Mouse (Mus musculus) midbrain, embryonic 15.5 days (tissue): Measurements from ENCODE around the gene Clp1. TPM values are rescaled to one million over a fixed set of nuclear protein-coding genes. Genes with fewer than 3 reads are reported as not detected.

Source experiments
- ATAC-seq: fragments of 200-750 bp; cut with Nextera tagmentation; replicated peaks from 2 replicates; pipeline ENCODE4 v1.8.0; 2017; ENCODE audit warnings: moderate TSS enrichment
- H3K27ac ChIP-seq: fragments of 300-500 bp; sonication (generic); 2 replicates; pipeline ENCODE4 v1.5.1; 2015; ENCODE audit warnings: mild to moderate bottlenecking, inconsistent platforms
- H3K27me3 ChIP-seq: fragments of 300-500 bp; sonication (generic); replicated peaks from 2 replicates; pipeline ENCODE4 v1.6.1; 2015; ENCODE audit warnings: inconsistent platforms
- H3K36me3 ChIP-seq: fragments of 300-500 bp; sonication (generic); replicated peaks from 2 replicates; pipeline ENCODE4 v1.6.1; 2015; ENCODE audit warnings: inconsistent platforms
- H3K4me1 ChIP-seq: fragments of 300-500 bp; sonication (generic); 2 replicates; pipeline ENCODE4 v1.6.1; 2015; ENCODE audit warnings: inconsistent platforms
- H3K4me2 ChIP-seq: fragments of 300-500 bp; sonication (generic); 2 replicates; pipeline ENCODE4 v1.6.1; 2015; ENCODE audit warnings: inconsistent platforms, mild to moderate bottlenecking, moderate library complexity
- H3K4me3 ChIP-seq: fragments of 300-500 bp; sonication (generic); 2 replicates; pipeline ENCODE4 v1.5.1; 2015; ENCODE audit warnings: mild to moderate bottlenecking, inconsistent platforms
- H3K9ac ChIP-seq: fragments of 300-500 bp; sonication (generic); 2 replicates; pipeline ENCODE4 v1.6.1; 2015; ENCODE audit warnings: mild to moderate bottlenecking, inconsistent platforms
- H3K9me3 ChIP-seq: fragments of 300-500 bp; sonication (generic); 2 replicates; pipeline ENCODE4 v1.6.1; 2016; ENCODE audit warnings: inconsistent platforms
- WGBS: fragments of 180-500 bp; shearing (Covaris S2); methylation state at CpG from one replicate; pipeline ENCODE4 v1.1.7; 2015; ENCODE audit warnings: mixed read lengths; 5-methylcytosine and 5-hydroxymethylcytosine counted together
- polyA plus RNA-seq: library from polyadenylated mRNA; unstranded; fragments of >200 nt; fragmentation: Nextera tagmentation; extraction: Ambion mirVana; gene quantifications from 2 replicates; pipeline ENCODE4 v1.2.1, GENCODE M21; 2015

The Clp1 gene
- polyA plus RNA-seq, result 24.4 and 25.2 TPM in 2 replicates

GRCm38 (mm10) chr2:84727172-84727858 is at the start of gene Clp1:
TSS of gene Clp1 (minus strand) at chr2:84727350.
- Histone ChIP-seq H3K27me3 (no peaks in the 10 kb centered on the region), H3K9ac (peak within 1 kb of the TSS; percentile 57), H3K4me2 (peak within 1 kb of the TSS; percentile 72), H3K27ac (peak within 1 kb of the TSS; percentile 87), H3K4me3 (peak within 1 kb of the TSS; percentile 58), H3K4me1 (peaks cover 29% of the 10 kb centered on the region), H3K9me3 (no peaks in the 10 kb centered on the region), H3K36me3 (peaks cover 10% of the 10 kb centered on the region; the same call in 1 of the 2 replicates)
- ATAC-seq, result peak; percentile 97
- WGBS, result under 1% methylated on average over 39 of the region's 39 CpGs

GRCm38 (mm10) chr2:84775665-84776064 is 48.5 kb upstream of the Clp1 start:
- ATAC-seq, result no peak
- Histone ChIP-seq H3K9ac (no peak overlapping the region), H3K27me3 (no peaks in the 10 kb centered on the region), H3K4me1 (peaks cover 11% of the 10 kb centered on the region), H3K4me3 (no peak overlapping the region), H3K27ac (no peak overlapping the region), H3K9me3 (no peaks in the 10 kb centered on the region), H3K36me3 (no peaks in the 10 kb centered on the region), H3K4me2 (no peak overlapping the region)
- 85% methylated on average over 6 of the region's 6 CpGs for WGBS

DNA sequence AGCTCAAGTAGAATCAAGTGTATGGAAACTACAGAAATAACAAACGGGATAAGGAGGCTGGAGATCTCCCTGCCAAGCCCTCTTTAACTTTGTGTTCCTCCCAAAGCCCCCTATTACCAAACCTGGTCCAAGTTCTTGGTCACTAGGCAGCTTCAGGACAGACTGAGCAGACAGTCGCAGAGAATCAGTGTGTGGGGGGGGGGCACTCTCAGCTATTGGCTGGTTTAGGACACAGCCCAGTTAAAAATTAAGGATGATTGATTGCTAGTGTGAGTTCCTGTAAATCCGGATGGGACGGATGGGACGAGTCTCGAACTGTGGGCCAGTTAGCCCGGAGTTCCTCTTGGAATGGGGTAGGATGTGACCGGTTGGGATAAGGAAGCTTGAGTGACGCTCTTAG is 48.1 kb upstream of the Clp1 start, which contains the start of gene Serping1:
Gene Serping1 (minus strand): TSS at position 204 of the 400 bp plus-strand sequence.
- Histone ChIP-seq H3K36me3 (no peaks in the 10 kb centered on the region), H3K4me1 (peaks cover 11% of the 10 kb centered on the region), H3K9me3 (no peaks in the 10 kb centered on the region), H3K9ac (peak within 1 kb of the TSS; percentile 34; the same call in 1 of the 2 replicates), H3K27ac (peak within 1 kb of the TSS; percentile 71), H3K4me2 (peak within 1 kb of the TSS; percentile 62), H3K4me3 (peak within 1 kb of the TSS; percentile 28), H3K27me3 (no peaks in the 10 kb centered on the region)
- no peak for ATAC-seq
- 67% methylated on average over 9 of the region's 9 CpGs for WGBS

- Histone ChIP-seq H3K27me3 (no peaks in the 10 kb centered on the region), H3K9me3 (no peaks in the 10 kb centered on the region), H3K4me3 (peak overlapping the region; percentile 28), H3K27ac (peak overlapping the region; percentile 71), H3K4me1 (peaks cover 11% of the 10 kb centered on the region), H3K36me3 (no peaks in the 10 kb centered on the region), H3K4me2 (peak overlapping the region; percentile 62), H3K9ac (peak overlapping the region; percentile 34; the same call in 1 of the 2 replicates)
- 1% methylated on average over 15 of the region's 15 CpGs for WGBS
- ATAC-seq, result peak; percentile 81
Measured at GRCm38 (mm10) chr2:84774751-84775150, 47.6 kb upstream of the Clp1 start.

DNA sequence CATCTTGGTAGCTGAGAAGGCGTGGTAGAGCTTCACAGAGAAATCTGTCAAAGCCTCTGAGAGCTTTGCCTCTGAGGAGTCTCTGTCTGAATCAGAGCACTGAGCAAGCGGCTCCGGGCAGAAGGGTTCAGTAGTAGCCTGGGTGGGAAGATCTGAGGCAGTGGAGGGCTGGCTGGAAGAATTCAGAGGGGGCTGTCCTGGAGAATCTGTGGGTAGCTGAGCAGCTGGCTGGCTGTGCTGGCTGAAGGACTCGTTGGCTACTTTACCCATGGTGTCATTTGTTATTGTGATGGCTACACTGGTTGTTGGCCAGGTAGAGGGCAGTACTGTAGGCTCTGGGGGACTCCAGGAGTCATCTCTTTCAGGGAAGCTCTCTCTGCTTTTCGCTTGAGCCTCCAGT is 46.0 kb upstream of the Clp1 start:
- ATAC-seq, result no peak

GRCm38 (mm10) chr2:84772454-84772853 is 45.3 kb upstream of the Clp1 start:
- ATAC-seq, result no peak
- Histone ChIP-seq H3K9me3 (no peaks in the 10 kb centered on the region), H3K36me3 (no peaks in the 10 kb centered on the region), H3K4me1 (peaks cover 8% of the 10 kb centered on the region), H3K4me3 (no peak overlapping the region), H3K27me3 (no peaks in the 10 kb centered on the region), H3K4me2 (no peak overlapping the region), H3K9ac (no peak overlapping the region), H3K27ac (no peak overlapping the region)
- 85% methylated on average over 4 of the region's 4 CpGs for WGBS

More for the DNA sequence above, 46.0 kb upstream of the Clp1 start:
- Histone ChIP-seq H3K27ac (no peak overlapping the region), H3K27me3 (no peaks in the 10 kb centered on the region), H3K4me2 (no peak overlapping the region), H3K4me3 (no peak overlapping the region), H3K9ac (no peak overlapping the region), H3K36me3 (no peaks in the 10 kb centered on the region), H3K4me1 (peaks cover 11% of the 10 kb centered on the region), H3K9me3 (no peaks in the 10 kb centered on the region)
- WGBS, result 83% methylated on average over 5 of the region's 5 CpGs

GRCm38 (mm10) chr2:84770501-84770900 is 43.4 kb upstream of the Clp1 start:
- ATAC-seq, result no peak
- no peak overlapping the region for H3K27ac ChIP-seq
- H3K9ac ChIP-seq, result no peak overlapping the region
- H3K4me3 ChIP-seq, result no peak overlapping the region
- 83% methylated on average over 6 of the region's 6 CpGs for WGBS
- no peaks in the 10 kb centered on the region for H3K27me3 ChIP-seq
- no peaks in the 10 kb centered on the region for H3K36me3 ChIP-seq
- no peaks in the 10 kb centered on the region for H3K9me3 ChIP-seq
- H3K4me2 ChIP-seq, result no peak overlapping the region
- peaks cover 8% of the 10 kb centered on the region for H3K4me1 ChIP-seq

DNA sequence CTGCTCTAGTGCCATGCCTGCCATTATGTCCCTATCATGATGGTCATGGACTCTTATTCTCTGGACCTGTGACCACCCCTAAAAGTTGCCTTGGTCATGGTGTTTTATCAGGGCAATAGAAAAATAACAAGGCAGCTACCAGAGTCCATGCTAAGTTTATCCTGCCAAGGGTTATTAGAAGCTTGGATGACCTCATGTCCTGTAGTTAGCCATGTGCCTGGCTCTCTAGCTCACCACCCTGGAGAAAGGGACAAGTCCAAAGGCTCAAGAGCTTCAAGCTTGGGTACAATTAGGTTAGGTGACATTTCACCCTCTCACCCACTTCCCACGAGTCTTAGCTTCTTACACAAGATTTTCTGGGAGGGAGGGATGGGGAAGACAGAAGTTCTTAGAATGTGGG is 35.7 kb upstream of the Clp1 start:
- ATAC-seq, result no peak
- Histone ChIP-seq H3K27me3 (no peaks in the 10 kb centered on the region), H3K9me3 (no peaks in the 10 kb centered on the region), H3K27ac (no peak overlapping the region), H3K9ac (no peak overlapping the region), H3K36me3 (no peaks in the 10 kb centered on the region), H3K4me3 (no peak overlapping the region), H3K4me1 (no peaks in the 10 kb centered on the region), H3K4me2 (no peak overlapping the region)
- WGBS, result 65% methylated on average over 1 of the region's 1 CpGs

DNA sequence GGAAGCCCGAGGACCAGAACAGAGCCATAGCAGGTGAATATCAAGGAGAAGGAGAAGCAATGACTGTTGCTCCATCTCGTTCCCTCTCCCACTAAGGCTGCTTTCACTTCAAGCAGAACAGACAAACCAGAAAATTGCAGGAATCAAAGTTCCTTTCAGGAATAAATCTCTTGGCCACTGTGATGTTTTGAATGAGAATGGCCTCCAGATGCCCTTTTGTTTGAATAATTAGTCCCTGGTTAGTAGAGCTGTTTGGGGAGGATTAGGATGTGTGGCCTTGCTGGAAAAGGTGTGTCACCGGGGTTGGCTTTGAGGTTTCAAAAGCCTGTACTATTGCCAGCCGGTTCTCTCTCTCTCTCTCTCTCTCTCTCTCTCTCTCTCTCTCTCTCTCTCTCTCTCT is 35.1 kb upstream of the Clp1 start:
- no peaks in the 10 kb centered on the region for H3K27me3 ChIP-seq
- no peaks in the 10 kb centered on the region for H3K9me3 ChIP-seq
- 40% methylated on average over 4 of the region's 4 CpGs for WGBS
- ATAC-seq, result no peak
- H3K4me1 ChIP-seq, result no peaks in the 10 kb centered on the region
- H3K27ac ChIP-seq, result no peak overlapping the region
- no peak overlapping the region for H3K4me3 ChIP-seq
- no peak overlapping the region for H3K4me2 ChIP-seq
- no peaks in the 10 kb centered on the region for H3K36me3 ChIP-seq
- H3K9ac ChIP-seq, result no peak overlapping the region

DNA sequence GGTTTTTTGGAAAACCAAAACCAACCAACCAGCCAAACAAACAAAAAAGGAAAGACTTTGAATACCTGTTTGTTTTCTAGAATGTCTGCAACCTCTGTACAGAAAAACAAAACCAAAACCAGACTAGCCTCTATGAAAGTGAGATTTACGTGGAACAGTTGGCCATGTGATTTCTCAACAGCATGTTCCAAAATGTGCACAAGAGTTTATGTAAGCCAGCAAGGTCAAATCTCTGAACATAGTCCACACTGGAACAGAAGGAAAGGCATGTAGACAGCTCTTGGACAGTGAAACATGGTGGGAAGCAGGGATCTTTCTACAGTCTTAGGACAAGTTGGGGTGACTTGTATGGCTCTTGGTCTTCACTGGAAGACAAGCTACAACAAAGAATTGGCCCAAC is 34.7 kb upstream of the Clp1 start:
- Histone ChIP-seq H3K4me2 (no peak overlapping the region), H3K4me3 (no peak overlapping the region), H3K4me1 (no peaks in the 10 kb centered on the region), H3K27ac (no peak overlapping the region), H3K9me3 (no peaks in the 10 kb centered on the region), H3K36me3 (no peaks in the 10 kb centered on the region), H3K27me3 (no peaks in the 10 kb centered on the region), H3K9ac (no peak overlapping the region)
- 96% methylated on average over 1 of the region's 1 CpGs for WGBS
- ATAC-seq, result no peak

- Histone ChIP-seq H3K4me2 (no peak overlapping the region), H3K36me3 (no peaks in the 10 kb centered on the region), H3K4me1 (no peaks in the 10 kb centered on the region), H3K9ac (no peak overlapping the region), H3K27me3 (no peaks in the 10 kb centered on the region), H3K27ac (no peak overlapping the region), H3K9me3 (no peaks in the 10 kb centered on the region), H3K4me3 (no peak overlapping the region)
- WGBS, result 86% methylated on average over 3 of the region's 3 CpGs
- no peak for ATAC-seq
Measured at GRCm38 (mm10) chr2:84761309-84761708, 34.2 kb upstream of the Clp1 start.

GRCm38 (mm10) chr2:84760777-84761176 is 33.6 kb upstream of the Clp1 start:
- WGBS, result 73% methylated on average over 8 of the region's 8 CpGs
- no peak overlapping the region for H3K27ac ChIP-seq
- H3K36me3 ChIP-seq, result no peaks in the 10 kb centered on the region
- no peaks in the 10 kb centered on the region for H3K4me1 ChIP-seq
- H3K4me3 ChIP-seq, result no peak overlapping the region
- no peak overlapping the region for H3K4me2 ChIP-seq
- H3K9ac ChIP-seq, result no peak overlapping the region
- no peaks in the 10 kb centered on the region for H3K9me3 ChIP-seq
- no peak for ATAC-seq
- H3K27me3 ChIP-seq, result no peaks in the 10 kb centered on the region

- H3K27me3 ChIP-seq, result no peaks in the 10 kb centered on the region
- 1% methylated on average over 2 of the region's 2 CpGs for WGBS
- no peak overlapping the region for H3K27ac ChIP-seq
- H3K9me3 ChIP-seq, result no peaks in the 10 kb centered on the region
- H3K4me3 ChIP-seq, result no peak overlapping the region
- no peak overlapping the region for H3K4me2 ChIP-seq
- H3K36me3 ChIP-seq, result no peaks in the 10 kb centered on the region
- no peaks in the 10 kb centered on the region for H3K4me1 ChIP-seq
- peak; percentile 66; the same call in 1 of the 2 replicates for ATAC-seq
- H3K9ac ChIP-seq, result no peak overlapping the region
Measured at GRCm38 (mm10) chr2:84758542-84759127, 31.5 kb upstream of the Clp1 start.
